Mouse (Mus musculus): ENCODE results near the gene Pcdh15. TPM values are rescaled to one million over a fixed set of nuclear protein-coding genes. Genes with fewer than 3 reads are reported as not detected.

Gene Pcdh15
- polyA plus RNA-seq, 1 experiment from 2014 or later: 0.53 TPM

DNA sequence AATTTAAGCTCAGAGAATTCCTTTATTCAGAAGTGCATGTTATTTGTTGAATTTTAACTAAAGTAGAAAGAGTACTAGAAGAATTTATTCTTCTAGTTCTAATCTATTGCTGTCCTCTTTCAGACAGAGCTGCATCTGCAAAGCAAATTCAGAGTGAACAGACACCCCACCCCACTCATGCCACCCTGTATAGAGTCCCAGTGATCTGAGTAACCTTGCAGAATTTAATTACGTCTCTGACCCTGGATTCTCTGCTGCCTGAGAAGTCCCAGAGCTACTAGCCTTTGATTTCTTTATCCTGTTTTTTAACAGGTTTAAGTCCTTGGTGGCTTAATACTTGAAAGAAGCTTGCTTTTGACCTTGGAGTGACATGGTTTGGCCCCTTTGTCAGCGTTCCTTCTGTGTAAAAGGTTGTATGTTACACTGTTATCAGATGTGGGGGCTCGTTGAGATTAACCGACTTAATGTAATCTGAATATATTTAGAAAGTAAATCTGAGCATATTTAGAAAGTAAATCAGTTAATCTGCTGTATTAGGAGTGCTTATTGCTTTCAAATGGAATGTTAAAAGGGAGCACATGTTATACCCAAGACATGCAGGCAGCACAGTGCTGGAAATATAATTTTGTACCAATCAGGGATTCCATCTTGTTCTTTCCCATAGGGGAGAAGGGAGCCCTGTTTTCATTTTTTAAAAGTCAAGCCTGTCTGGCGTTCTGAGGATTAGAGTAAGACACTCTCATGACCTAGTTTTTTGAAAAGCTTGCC is 601.6 kb downstream of the Pcdh15 start:
- 46% methylated on average over 5 of the region's 5 CpGs for WGBS
- Histone ChIP-seq H3K36me3 (ENCODE audit: control insufficient read depth, insufficient read depth, low read length) (no peaks in the 10 kb centered on the region), H3K4me1 (ENCODE audit: control insufficient read depth, insufficient read depth, low read length) (no peaks in the 10 kb centered on the region), H3K9ac (ENCODE audit: low read length) (no peak overlapping the region), H3K9me3 (ENCODE audit: control insufficient read depth, low read length) (no peaks in the 10 kb centered on the region), H3K4me3 (ENCODE audit: low read depth, low read length) (no peak overlapping the region), H3K4me2 (no peak overlapping the region), H3K27me3 (ENCODE audit: control insufficient read depth, insufficient read depth, low read length) (no peaks in the 10 kb centered on the region), H3K27ac (ENCODE audit: low read depth, low read length) (no peak overlapping the region)
- DNase-seq (ENCODE audit: low spot score, missing footprints) (no peak), ATAC-seq (ENCODE audit: low FRiP score) (peak; percentile 55; the same call in 1 of the 2 replicates)

GRCm38 (mm10) chr10:73725566-73726240 is 626.6 kb downstream of the Pcdh15 start:
- ATAC-seq (ENCODE audit: low FRiP score) (no peak), DNase-seq (ENCODE audit: low spot score, missing footprints) (no peak)
- Histone ChIP-seq H3K4me2 (no peak overlapping the region), H3K4me1 (ENCODE audit: control insufficient read depth, insufficient read depth, low read length) (no peaks in the 10 kb centered on the region), H3K9ac (ENCODE audit: low read length) (no peak overlapping the region), H3K9me3 (ENCODE audit: control insufficient read depth, low read length) (no peaks in the 10 kb centered on the region), H3K27ac (ENCODE audit: low read depth, low read length) (no peak overlapping the region), H3K4me3 (ENCODE audit: low read depth, low read length) (no peak overlapping the region), H3K36me3 (ENCODE audit: control insufficient read depth, insufficient read depth, low read length) (no peaks in the 10 kb centered on the region), H3K27me3 (ENCODE audit: control insufficient read depth, insufficient read depth, low read length) (no peaks in the 10 kb centered on the region)
- 86% methylated on average over 7 of the region's 7 CpGs for WGBS

- DNase-seq (ENCODE audit: low spot score, missing footprints): no peak
- no peak overlapping the region for H3K9ac ChIP-seq (ENCODE audit: low read length)
- H3K4me1 ChIP-seq (ENCODE audit: control insufficient read depth, insufficient read depth, low read length): no peaks in the 10 kb centered on the region
- H3K4me3 ChIP-seq (ENCODE audit: low read depth, low read length): no peak overlapping the region
- no peaks in the 10 kb centered on the region for H3K9me3 ChIP-seq (ENCODE audit: control insufficient read depth, low read length)
- no peak for ATAC-seq (ENCODE audit: low FRiP score)
- no peaks in the 10 kb centered on the region for H3K27me3 ChIP-seq (ENCODE audit: control insufficient read depth, insufficient read depth, low read length)
- H3K4me2 ChIP-seq: no peak overlapping the region
- H3K36me3 ChIP-seq (ENCODE audit: control insufficient read depth, insufficient read depth, low read length): no peaks in the 10 kb centered on the region
- 88% methylated on average over 7 of the region's 7 CpGs for WGBS
- H3K27ac ChIP-seq (ENCODE audit: low read depth, low read length): no peak overlapping the region
These were observed 634.1 kb downstream of the Pcdh15 start for GRCm38 (mm10) chr10:73733246-73733645.

- WGBS: 57% methylated on average over 2 of the region's 2 CpGs
- Histone ChIP-seq H3K36me3 (ENCODE audit: control insufficient read depth, insufficient read depth, low read length) (no peaks in the 10 kb centered on the region), H3K4me1 (ENCODE audit: control insufficient read depth, insufficient read depth, low read length) (no peaks in the 10 kb centered on the region), H3K9ac (ENCODE audit: low read length) (no peak overlapping the region), H3K4me2 (no peak overlapping the region), H3K9me3 (ENCODE audit: control insufficient read depth, low read length) (no peaks in the 10 kb centered on the region), H3K27ac (ENCODE audit: low read depth, low read length) (no peak overlapping the region), H3K4me3 (ENCODE audit: low read depth, low read length) (no peak overlapping the region), H3K27me3 (ENCODE audit: control insufficient read depth, insufficient read depth, low read length) (no peaks in the 10 kb centered on the region)
- ATAC-seq (ENCODE audit: low FRiP score) (no peak), DNase-seq (ENCODE audit: low spot score, missing footprints) (no peak)
These were observed 649.9 kb downstream of the Pcdh15 start for GRCm38 (mm10) chr10:73749021-73749420.

DNA sequence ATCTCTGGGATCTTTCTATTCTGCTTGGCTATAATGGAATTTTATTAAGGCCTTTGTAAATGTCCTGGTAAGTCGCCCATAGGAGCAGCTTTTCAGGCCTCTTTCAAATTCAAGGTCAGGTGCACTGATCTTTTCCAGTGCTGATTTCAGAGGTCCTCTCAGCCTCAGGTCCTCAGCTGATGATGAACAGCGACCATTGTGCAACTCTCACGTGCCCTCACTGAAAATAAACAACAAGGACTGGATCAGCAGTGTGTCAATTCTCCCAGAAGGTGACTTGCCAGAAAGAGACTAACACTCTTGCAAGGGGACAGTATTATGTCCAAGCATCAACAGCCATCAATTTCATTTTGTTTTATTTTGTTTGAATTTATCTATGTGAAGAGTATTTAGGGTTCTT is 654.7 kb downstream of the Pcdh15 start:
- 59% methylated on average over 3 of the region's 3 CpGs for WGBS

DNA sequence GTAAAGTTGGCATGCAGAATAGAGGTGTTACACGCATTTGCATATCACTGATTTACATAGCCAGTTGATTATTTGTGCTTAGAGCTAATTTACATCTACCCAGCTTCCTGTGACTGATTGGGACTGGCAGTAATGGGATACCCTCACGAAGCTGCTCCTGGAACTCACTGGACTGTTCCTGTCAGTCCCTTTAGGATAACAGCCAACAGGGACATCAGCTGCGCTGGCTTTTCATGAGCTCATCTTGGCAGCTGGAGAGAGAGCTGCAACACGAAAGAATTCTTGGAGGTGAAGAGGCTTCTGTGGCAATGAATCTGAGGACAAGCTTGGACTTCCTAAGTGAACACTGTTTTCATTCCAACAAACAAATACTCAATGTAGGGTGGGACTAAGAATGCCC is 683.8 kb downstream of the Pcdh15 start:
- Histone ChIP-seq H3K9me3 (ENCODE audit: control insufficient read depth, low read length) (no peaks in the 10 kb centered on the region), H3K4me3 (ENCODE audit: low read depth, low read length) (no peak overlapping the region), H3K27me3 (ENCODE audit: control insufficient read depth, insufficient read depth, low read length) (no peaks in the 10 kb centered on the region), H3K36me3 (ENCODE audit: control insufficient read depth, insufficient read depth, low read length) (no peaks in the 10 kb centered on the region), H3K27ac (ENCODE audit: low read depth, low read length) (no peak overlapping the region), H3K4me2 (no peak overlapping the region), H3K4me1 (ENCODE audit: control insufficient read depth, insufficient read depth, low read length) (no peaks in the 10 kb centered on the region), H3K9ac (ENCODE audit: low read length) (no peak overlapping the region)
- DNase-seq (ENCODE audit: low spot score, missing footprints) (no peak), ATAC-seq (ENCODE audit: low FRiP score) (no peak)
- 66% methylated on average over 4 of the region's 4 CpGs for WGBS

More for the DNA sequence above, 654.7 kb downstream of the Pcdh15 start:
- ATAC-seq (ENCODE audit: low FRiP score) (no peak), DNase-seq (ENCODE audit: low spot score, missing footprints) (no peak)
- Histone ChIP-seq H3K4me2 (no peak overlapping the region), H3K27ac (ENCODE audit: low read depth, low read length) (no peak overlapping the region), H3K9ac (ENCODE audit: low read length) (no peak overlapping the region), H3K9me3 (ENCODE audit: control insufficient read depth, low read length) (no peaks in the 10 kb centered on the region), H3K27me3 (ENCODE audit: control insufficient read depth, insufficient read depth, low read length) (no peaks in the 10 kb centered on the region), H3K4me3 (ENCODE audit: low read depth, low read length) (no peak overlapping the region), H3K36me3 (ENCODE audit: control insufficient read depth, insufficient read depth, low read length) (no peaks in the 10 kb centered on the region), H3K4me1 (ENCODE audit: control insufficient read depth, insufficient read depth, low read length) (no peaks in the 10 kb centered on the region)

- DNase-seq (ENCODE audit: low spot score, missing footprints) (no peak), ATAC-seq (ENCODE audit: low FRiP score) (no peak)
- Histone ChIP-seq H3K9me3 (ENCODE audit: control insufficient read depth, low read length) (no peaks in the 10 kb centered on the region), H3K36me3 (ENCODE audit: control insufficient read depth, insufficient read depth, low read length) (no peaks in the 10 kb centered on the region), H3K4me2 (no peak overlapping the region), H3K4me3 (ENCODE audit: low read depth, low read length) (no peak overlapping the region), H3K27ac (ENCODE audit: low read depth, low read length) (no peak overlapping the region), H3K4me1 (ENCODE audit: control insufficient read depth, insufficient read depth, low read length) (no peaks in the 10 kb centered on the region), H3K9ac (ENCODE audit: low read length) (no peak overlapping the region), H3K27me3 (ENCODE audit: control insufficient read depth, insufficient read depth, low read length) (no peaks in the 10 kb centered on the region)
- 89% methylated on average over 3 of the region's 3 CpGs for WGBS
These were observed 689.0 kb downstream of the Pcdh15 start for GRCm38 (mm10) chr10:73788163-73788562.

DNA sequence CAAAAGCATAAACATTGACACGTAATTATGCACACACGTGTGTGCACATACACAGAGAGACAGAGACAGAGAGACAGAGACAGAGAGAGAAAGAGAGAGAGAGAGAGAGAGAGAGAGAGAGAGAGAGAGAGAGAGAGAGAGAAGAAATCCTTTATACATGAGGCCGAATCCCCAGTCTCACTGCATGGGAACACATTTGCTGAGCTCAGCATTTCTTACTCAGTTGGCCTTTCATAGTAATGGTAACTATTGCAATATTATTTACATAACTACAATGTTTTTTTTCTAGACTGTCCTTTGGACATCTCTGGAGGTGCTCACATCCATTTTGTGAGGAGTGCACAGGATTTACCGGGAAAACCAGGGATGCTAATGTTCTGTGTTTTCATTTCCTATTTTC is 705.9 kb downstream of the Pcdh15 start:
- H3K4me1 ChIP-seq (ENCODE audit: control insufficient read depth, insufficient read depth, low read length): no peaks in the 10 kb centered on the region
- H3K27ac ChIP-seq (ENCODE audit: low read depth, low read length): no peak overlapping the region
- no peak overlapping the region for H3K4me2 ChIP-seq
- no peak overlapping the region for H3K4me3 ChIP-seq (ENCODE audit: low read depth, low read length)
- no peaks in the 10 kb centered on the region for H3K36me3 ChIP-seq (ENCODE audit: control insufficient read depth, insufficient read depth, low read length)
- H3K9ac ChIP-seq (ENCODE audit: low read length): no peak overlapping the region
- WGBS: 86% methylated on average over 4 of the region's 4 CpGs
- H3K27me3 ChIP-seq (ENCODE audit: control insufficient read depth, insufficient read depth, low read length): no peaks in the 10 kb centered on the region
- ATAC-seq (ENCODE audit: low FRiP score) (no peak), DNase-seq (ENCODE audit: low spot score, missing footprints) (no peak)
- no peaks in the 10 kb centered on the region for H3K9me3 ChIP-seq (ENCODE audit: control insufficient read depth, low read length)

- H3K4me3 ChIP-seq (ENCODE audit: low read depth, low read length): no peak overlapping the region
- 87% methylated on average over 7 of the region's 8 CpGs for WGBS
- H3K36me3 ChIP-seq (ENCODE audit: control insufficient read depth, insufficient read depth, low read length): no peaks in the 10 kb centered on the region
- no peak overlapping the region for H3K9ac ChIP-seq (ENCODE audit: low read length)
- H3K4me1 ChIP-seq (ENCODE audit: control insufficient read depth, insufficient read depth, low read length): no peaks in the 10 kb centered on the region
- no peak overlapping the region for H3K4me2 ChIP-seq
- no peaks in the 10 kb centered on the region for H3K27me3 ChIP-seq (ENCODE audit: control insufficient read depth, insufficient read depth, low read length)
- no peak overlapping the region for H3K27ac ChIP-seq (ENCODE audit: low read depth, low read length)
- ATAC-seq (ENCODE audit: low FRiP score): no peak
- no peaks in the 10 kb centered on the region for H3K9me3 ChIP-seq (ENCODE audit: control insufficient read depth, low read length)
- no peak for DNase-seq (ENCODE audit: low spot score, missing footprints)
These were observed 713.2 kb downstream of the Pcdh15 start for GRCm38 (mm10) chr10:73812311-73812710.

Measured in midbrain, embryonic 11.5 days (tissue).